Mouse (Mus musculus) ES-Bruce4 (cell line): ENCODE data around the gene Gps2.
"Not testable (repeated sequence)": the region's sequence is repeated elsewhere in the genome, so short reads cannot be mapped to it uniquely, and the experiment has no call there.

Experiments used
- CTCF ChIP-seq: IDR thresholded peaks from one replicate; pipeline ENCODE4 v1.8.1; 2011; ENCODE audit warnings: low read depth, low read length
- EP300 ChIP-seq: IDR thresholded peaks from 2 replicates; pipeline ENCODE4 v1.6.1; 2011; ENCODE audit warnings: low read depth, low read length; ENCODE audit not compliant: insufficient read depth
- POLR2A ChIP-seq: IDR thresholded peaks from one replicate; pipeline ENCODE4 v1.8.1; 2011; ENCODE audit warnings: low read length; ENCODE audit not compliant: insufficient read depth

DNA sequence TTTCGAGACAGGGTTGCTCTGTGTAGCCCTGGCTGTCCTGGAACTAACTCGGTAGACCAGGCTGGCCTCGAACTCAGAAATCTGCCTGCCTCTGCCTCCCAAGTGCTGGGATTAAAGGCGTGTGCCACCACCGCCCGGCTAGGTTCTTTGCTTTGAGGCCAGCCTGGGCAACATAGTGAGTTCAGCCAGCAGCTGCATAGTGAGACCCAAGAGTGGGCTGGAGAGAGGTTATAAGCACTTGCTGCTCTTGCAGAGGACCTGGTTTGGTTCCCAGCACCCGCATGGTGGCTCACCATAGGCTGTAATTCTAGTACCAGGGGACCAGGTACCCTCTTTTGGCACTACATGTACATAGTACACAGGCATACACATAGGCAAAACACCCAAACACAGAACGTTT lies 16.5 kb downstream of the Gps2 start:
- not testable (repeated sequence) for TF ChIP-seq CTCF, POLR2A, EP300
